Mouse (Mus musculus): Measurements from ENCODE around the gene Itga8.

Itga8 gene

GRCm38 (mm10) chr2:12295150-12295549, 6.6 kb downstream of the Itga8 start:
- DNase-seq (ENCODE audit: extremely low spot score, low read depth, low spot score) = no peak

DNA sequence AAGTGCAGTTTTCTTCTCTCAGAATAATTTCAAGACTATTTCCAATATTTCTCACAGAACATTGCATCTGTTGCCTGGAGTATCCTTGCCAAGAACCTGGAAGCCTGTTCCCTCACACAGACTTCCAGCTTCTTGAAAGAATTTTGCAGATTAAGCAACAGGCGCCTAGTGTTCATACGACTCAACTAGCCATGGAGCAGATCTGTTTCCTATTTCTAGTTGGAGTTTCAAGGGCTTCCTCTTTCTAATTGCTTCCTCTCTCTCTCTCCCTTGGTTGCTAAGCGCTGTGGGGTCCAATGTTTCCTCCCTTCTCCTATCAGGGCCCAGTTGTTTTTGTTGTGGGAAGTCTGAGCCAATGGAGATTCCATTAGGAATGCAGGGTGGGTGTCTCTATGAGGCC, 7.7 kb downstream of the Itga8 start:
- DNase-seq (ENCODE audit: extremely low spot score, low read depth, low spot score) = no peak

DNA sequence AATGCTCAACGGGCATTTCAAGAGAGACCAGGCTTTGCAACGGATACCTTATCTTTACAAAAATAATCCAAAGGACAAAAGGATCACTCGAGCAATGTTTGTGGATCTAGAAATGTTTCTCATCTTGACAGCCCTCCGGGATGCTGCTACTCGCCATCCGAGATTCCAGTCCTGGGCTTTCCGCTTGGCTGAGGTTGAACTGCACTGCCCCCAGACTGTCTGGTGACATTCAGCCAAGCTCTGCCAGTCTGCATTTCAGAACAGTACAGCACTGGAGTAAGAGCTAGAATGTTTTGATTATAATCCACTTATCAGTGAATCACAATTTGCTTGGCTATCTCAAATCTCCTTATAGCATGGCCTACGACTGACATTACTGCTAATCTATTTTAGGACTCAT, 8.3 kb downstream of the Itga8 start:
- DNase-seq (ENCODE audit: extremely low spot score, low read depth, low spot score) = no peak

DNA sequence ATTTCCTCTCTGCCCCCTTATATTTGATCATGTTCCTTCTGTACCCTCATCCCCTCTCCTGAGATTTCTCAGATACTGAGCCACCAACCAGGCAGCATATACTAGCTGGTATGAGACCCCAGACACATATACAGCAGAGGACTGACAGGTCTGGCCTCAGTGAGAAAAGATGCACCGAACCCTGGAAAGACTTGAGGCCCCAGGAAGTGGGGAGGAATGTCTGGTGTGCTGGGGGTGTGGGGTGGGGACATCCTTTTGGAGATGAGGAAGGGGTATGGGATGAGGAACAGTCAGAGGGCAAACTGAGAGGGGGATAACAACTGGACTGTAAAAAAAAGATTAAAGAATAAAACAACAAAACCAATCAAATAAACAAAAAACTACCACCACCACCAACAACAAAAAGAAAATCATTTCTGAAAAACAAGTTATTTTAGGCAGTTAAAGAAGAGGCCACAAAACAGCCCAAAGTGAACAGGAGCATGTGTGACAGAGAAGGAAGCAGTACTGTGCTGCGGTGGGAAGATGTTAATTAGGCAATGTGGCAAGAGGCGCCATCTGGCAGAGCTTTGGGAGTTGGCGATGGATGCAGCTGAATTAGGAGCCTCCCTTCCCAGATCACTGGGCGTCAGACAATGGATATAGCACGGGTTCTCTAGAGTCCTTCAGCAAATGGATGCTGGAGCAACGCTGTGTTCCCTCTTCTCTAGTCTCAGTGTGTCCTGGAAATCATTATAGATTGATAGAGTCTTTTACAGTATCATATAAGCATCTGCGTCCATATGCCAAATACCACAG, 9.5 kb downstream of the Itga8 start:
- no peak for DNase-seq (ENCODE audit: extremely low spot score, low read depth, low spot score)

DNA sequence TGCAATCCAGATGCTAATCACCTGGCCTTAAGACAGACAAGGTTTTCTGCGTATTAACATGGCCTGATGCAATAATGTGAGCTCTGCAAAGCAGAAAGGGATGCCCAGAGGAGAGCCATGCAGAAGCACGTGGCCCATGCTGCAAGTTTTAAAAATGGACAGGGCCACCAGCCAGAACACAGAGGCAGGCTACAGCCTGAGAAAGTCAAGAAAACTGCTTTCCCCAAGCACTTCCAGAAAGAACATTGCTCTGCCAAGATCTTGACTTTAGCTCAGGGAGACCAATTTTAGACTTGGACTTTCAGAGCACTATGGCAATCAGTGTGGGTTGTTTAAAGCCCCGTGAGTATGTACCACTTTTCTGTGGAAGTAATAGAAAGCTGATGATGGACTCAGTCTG, 11.5 kb downstream of the Itga8 start:
- DNase-seq (ENCODE audit: extremely low spot score, low read depth, low spot score) = no peak

GRCm38 (mm10) chr2:12287831-12288230, 13.9 kb downstream of the Itga8 start:
- DNase-seq (ENCODE audit: extremely low spot score, low read depth, low spot score) = no peak

DNA sequence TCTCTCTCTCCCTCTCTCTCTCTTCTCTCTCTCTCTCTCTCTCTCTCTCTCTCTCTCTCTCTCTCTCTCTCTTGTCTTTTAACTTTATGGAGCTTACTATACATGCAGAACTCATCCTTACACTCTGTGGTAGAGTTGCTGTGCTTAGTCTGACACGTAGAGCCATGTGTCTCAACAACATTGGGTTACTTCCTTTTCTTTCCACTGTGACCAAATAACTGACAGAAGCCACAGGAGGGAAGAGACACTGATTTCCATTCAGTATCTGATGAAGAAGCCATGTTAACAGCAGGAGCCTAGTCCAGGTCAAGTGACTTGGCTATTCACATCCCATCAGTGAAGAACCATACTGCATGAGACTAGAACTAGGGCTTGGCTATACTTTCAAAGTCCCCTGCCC, 21.1 kb downstream of the Itga8 start:
- no peak for DNase-seq (ENCODE audit: extremely low spot score, low read depth, low spot score)

DNA sequence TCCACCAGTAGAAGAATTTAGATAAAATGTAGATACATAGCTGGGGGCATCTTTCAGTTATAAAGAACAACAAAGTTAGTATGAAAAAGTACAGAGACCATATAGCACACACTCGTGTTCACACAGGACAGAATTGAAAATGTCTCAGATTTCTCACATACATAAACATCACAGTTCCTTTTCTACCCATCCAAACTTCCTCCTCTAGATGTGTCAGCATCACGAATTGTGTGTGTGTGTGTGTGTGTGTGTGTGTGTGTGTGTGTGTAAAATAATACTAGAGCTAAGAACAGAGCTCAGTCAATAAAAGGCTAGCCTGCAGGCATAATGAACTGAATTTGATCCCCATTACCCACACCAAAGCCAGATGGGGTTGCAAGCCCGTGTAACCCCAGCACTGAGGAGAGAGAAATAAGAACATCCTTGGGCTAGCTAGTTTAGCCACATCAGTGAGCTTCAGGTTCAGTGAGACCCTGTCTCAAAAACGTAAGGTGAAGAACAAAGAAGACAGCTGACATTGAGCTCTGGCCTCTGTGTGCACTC, 22.6 kb downstream of the Itga8 start:
- no peak for DNase-seq (ENCODE audit: extremely low spot score, low read depth, low spot score)

- no peak for DNase-seq (ENCODE audit: extremely low spot score, low read depth, low spot score)
These were observed 44.9 kb downstream of the Itga8 start for GRCm38 (mm10) chr2:12256635-12257317.

- DNase-seq (ENCODE audit: extremely low spot score, low read depth, low spot score) = no peak
These were observed 45.8 kb downstream of the Itga8 start for GRCm38 (mm10) chr2:12255901-12256300.

DNA sequence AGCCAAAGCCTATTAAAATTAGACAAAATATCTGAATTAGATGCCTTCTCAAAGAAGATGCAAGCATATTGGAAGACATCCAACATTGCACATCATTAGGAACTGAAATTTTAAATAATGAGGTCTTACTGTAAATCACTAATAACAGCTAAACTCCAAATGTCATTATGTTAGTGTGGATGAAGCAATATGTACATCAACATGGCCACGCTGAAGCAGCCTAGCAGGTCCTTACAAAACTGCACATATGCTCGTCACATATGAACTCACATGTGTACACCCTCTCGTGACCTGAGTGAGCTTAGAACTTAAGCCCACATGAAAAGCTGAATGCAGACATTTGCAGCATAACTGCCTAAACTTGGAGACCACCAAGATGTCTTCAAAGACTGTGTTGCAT, 66.4 kb downstream of the Itga8 start:
- no peak for DNase-seq (ENCODE audit: extremely low spot score, low read depth, low spot score)

DNA sequence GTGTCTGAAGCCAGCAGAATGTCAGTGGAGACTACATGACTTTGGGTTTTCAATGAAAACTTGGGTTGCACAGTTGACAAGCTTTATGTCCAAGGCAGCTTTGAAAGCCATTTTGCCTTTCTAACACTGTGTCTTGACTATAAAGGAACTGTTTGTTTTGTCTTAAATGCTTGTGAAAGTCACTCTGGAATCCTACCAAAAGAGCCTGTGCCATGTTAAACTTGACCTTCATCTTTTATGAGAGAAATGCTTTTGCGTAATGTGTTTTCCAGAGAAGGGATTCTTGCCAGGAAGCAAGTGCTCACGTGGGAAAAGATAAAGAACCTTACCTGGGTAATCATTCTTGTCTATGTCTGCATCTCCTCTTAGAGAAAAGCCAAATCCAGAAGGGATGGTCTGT, 72.0 kb downstream of the Itga8 start:
- DNase-seq (ENCODE audit: extremely low spot score, low read depth, low spot score) = no peak

- no peak for DNase-seq (ENCODE audit: extremely low spot score, low read depth, low spot score)
These were observed 73.4 kb downstream of the Itga8 start for GRCm38 (mm10) chr2:12228335-12228734.

- DNase-seq (ENCODE audit: extremely low spot score, low read depth, low spot score) = no peak
These were observed 74.5 kb downstream of the Itga8 start for GRCm38 (mm10) chr2:12227243-12227642.

- DNase-seq (ENCODE audit: extremely low spot score, low read depth, low spot score) = no peak
These were observed 75.4 kb downstream of the Itga8 start for GRCm38 (mm10) chr2:12226367-12226766.

DNA sequence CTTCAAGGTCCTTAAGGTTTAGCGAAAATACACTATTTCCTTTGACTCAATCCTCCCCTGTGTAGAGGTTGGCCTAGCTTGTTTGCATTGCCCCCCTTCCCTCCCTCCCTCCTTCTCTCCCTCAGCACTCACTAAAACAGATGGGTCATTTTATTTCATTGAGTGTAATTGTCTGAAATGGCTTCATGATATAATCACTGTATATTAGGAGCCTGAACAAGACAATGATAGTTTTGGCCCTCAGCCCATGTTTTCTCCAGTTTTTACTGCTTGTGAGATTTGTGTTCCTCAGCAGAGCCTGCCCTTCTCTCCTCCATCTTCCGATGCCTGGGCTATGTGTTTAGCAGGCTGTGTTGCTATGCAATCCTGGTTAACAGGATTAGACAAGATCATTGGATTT, 80.1 kb downstream of the Itga8 start:
- DNase-seq (ENCODE audit: extremely low spot score, low read depth, low spot score) = no peak

DNA sequence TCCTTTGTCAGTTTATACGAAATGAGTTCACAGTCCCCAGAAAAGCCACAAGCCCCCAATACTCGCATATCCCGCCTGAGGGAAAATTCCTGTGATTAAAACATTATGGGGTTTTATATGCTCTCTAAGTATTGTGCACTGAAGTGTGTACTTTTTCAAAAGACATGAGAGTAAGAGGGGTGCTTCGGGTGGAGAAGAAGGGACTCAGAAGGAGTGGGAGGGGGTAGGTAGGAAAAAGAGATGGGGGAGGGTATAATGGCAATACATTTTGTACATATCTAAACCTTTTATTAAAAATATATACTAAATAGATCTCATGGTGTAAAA, 88.3 kb downstream of the Itga8 start:
- DNase-seq (ENCODE audit: extremely low spot score, low read depth, low spot score) = no peak

GRCm38 (mm10) chr2:12212662-12213463, 88.9 kb downstream of the Itga8 start:
- DNase-seq (ENCODE audit: extremely low spot score, low read depth, low spot score) = no peak

- no peak for DNase-seq (ENCODE audit: extremely low spot score, low read depth, low spot score)
These were observed 93.6 kb downstream of the Itga8 start for GRCm38 (mm10) chr2:12208142-12208541.

DNA sequence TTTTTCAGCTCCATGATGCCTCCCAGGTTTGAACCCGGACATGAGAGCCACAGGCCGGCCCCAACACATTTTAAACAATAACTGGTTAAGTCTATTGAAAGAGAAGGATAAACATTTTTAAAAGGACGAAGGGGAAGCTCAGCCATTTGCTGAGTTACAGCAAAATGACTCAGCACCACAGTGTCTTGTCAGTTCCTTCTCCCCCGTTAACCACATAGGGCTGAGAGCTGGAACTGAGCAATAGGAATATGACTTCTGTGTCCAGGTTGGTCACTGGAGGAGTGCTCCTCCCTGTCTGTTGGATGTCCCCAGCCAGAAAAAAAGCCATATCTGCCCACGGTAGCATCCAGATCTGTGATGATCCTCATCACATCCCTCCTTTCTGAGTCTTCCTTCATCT, 95.4 kb downstream of the Itga8 start:
- no peak for DNase-seq (ENCODE audit: extremely low spot score, low read depth, low spot score)

- DNase-seq (ENCODE audit: extremely low spot score, low read depth, low spot score) = no peak
These were observed 95.8 kb downstream of the Itga8 start for GRCm38 (mm10) chr2:12205875-12206274.

- DNase-seq (ENCODE audit: extremely low spot score, low read depth, low spot score) = no peak
These were observed 98.5 kb downstream of the Itga8 start for GRCm38 (mm10) chr2:12203231-12203630.

Measured in hindlimb bud, embryonic 11.5 days (tissue).